Mouse (Mus musculus): Measurements from ENCODE around the gene Sh3rf1. TPM values are rescaled to one million over a fixed set of nuclear protein-coding genes. Genes with fewer than 3 reads are reported as not detected.

Gene Sh3rf1
- polyA plus RNA-seq, 1 experiment from 2014 or later = 13.8 TPM

GRCm38 (mm10) chr8:61385502-61386191 lies 162.0 kb downstream of the Sh3rf1 start:
- 43% methylated on average over 11 of the region's 11 CpGs for WGBS
- Histone ChIP-seq H3K4me3 (ENCODE audit: low read depth, low read length) (no peak overlapping the region), H3K27me3 (replicated peaks; ENCODE audit: control insufficient read depth, insufficient read depth, low read length) (no peaks in the 10 kb centered on the region), H3K4me1 (replicated peaks; ENCODE audit: control insufficient read depth, insufficient read depth, low read length) (no peaks in the 10 kb centered on the region; the same call in 1 of the 2 replicates), H3K27ac (ENCODE audit: low read depth) (peak overlapping the region; percentile 38), H3K9me3 (ENCODE audit: control insufficient read depth, low read length) (no peaks in the 10 kb centered on the region), H3K4me2 (ENCODE audit: low read length) (no peak overlapping the region), H3K36me3 (ENCODE audit: control insufficient read depth, insufficient read depth, low read length) (peaks cover 14% of the 10 kb centered on the region), H3K9ac (ENCODE audit: low read length) (no peak overlapping the region)
- ATAC-seq (replicated peaks; ENCODE audit: low FRiP score, low TSS enrichment, low read depth) = no peak
- no peak for DNase-seq (ENCODE audit: low spot score)

GRCm38 (mm10) chr8:61386645-61387044 lies 163.0 kb downstream of the Sh3rf1 start:
- Histone ChIP-seq H3K36me3 (ENCODE audit: control insufficient read depth, insufficient read depth, low read length) (peaks cover 11% of the 10 kb centered on the region; the same call in 1 of the 2 replicates), H3K27me3 (replicated peaks; ENCODE audit: control insufficient read depth, insufficient read depth, low read length) (no peaks in the 10 kb centered on the region), H3K4me1 (replicated peaks; ENCODE audit: control insufficient read depth, insufficient read depth, low read length) (peaks cover 5% of the 10 kb centered on the region), H3K4me3 (ENCODE audit: low read depth, low read length) (no peak overlapping the region), H3K9ac (ENCODE audit: low read length) (no peak overlapping the region), H3K27ac (ENCODE audit: low read depth) (peak overlapping the region; percentile 40; the same call in 1 of the 2 replicates), H3K9me3 (ENCODE audit: control insufficient read depth, low read length) (no peaks in the 10 kb centered on the region), H3K4me2 (ENCODE audit: low read length) (no peak overlapping the region)
- ATAC-seq (replicated peaks; ENCODE audit: low FRiP score, low TSS enrichment, low read depth) (peak; percentile 55; the same call in 1 of the 2 replicates), DNase-seq (ENCODE audit: low spot score) (no peak)
- WGBS = 33% methylated on average over 7 of the region's 7 CpGs

GRCm38 (mm10) chr8:61387501-61387963 lies 163.9 kb downstream of the Sh3rf1 start:
- 57% methylated on average over 6 of the region's 6 CpGs for WGBS
- Histone ChIP-seq H3K9me3 (ENCODE audit: control insufficient read depth, low read length) (no peaks in the 10 kb centered on the region), H3K27ac (ENCODE audit: low read depth) (no peak overlapping the region), H3K36me3 (ENCODE audit: control insufficient read depth, insufficient read depth, low read length) (peaks cover 11% of the 10 kb centered on the region; the same call in 1 of the 2 replicates), H3K4me1 (replicated peaks; ENCODE audit: control insufficient read depth, insufficient read depth, low read length) (peaks cover 5% of the 10 kb centered on the region), H3K4me3 (ENCODE audit: low read depth, low read length) (no peak overlapping the region), H3K9ac (ENCODE audit: low read length) (no peak overlapping the region), H3K4me2 (ENCODE audit: low read length) (no peak overlapping the region), H3K27me3 (replicated peaks; ENCODE audit: control insufficient read depth, insufficient read depth, low read length) (no peaks in the 10 kb centered on the region)
- DNase-seq (ENCODE audit: low spot score) (no peak), ATAC-seq (replicated peaks; ENCODE audit: low FRiP score, low TSS enrichment, low read depth) (no peak)

GRCm38 (mm10) chr8:61388341-61388740 lies 164.7 kb downstream of the Sh3rf1 start:
- H3K4me3 ChIP-seq (ENCODE audit: low read depth, low read length) = no peak overlapping the region
- H3K4me2 ChIP-seq (ENCODE audit: low read length) = no peak overlapping the region
- H3K9me3 ChIP-seq (ENCODE audit: control insufficient read depth, low read length) = no peaks in the 10 kb centered on the region
- H3K27ac ChIP-seq (ENCODE audit: low read depth) = no peak overlapping the region
- peaks cover 5% of the 10 kb centered on the region for H3K4me1 ChIP-seq (replicated peaks; ENCODE audit: control insufficient read depth, insufficient read depth, low read length)
- no peaks in the 10 kb centered on the region for H3K27me3 ChIP-seq (replicated peaks; ENCODE audit: control insufficient read depth, insufficient read depth, low read length)
- DNase-seq (ENCODE audit: low spot score) (no peak), ATAC-seq (replicated peaks; ENCODE audit: low FRiP score, low TSS enrichment, low read depth) (no peak)
- peaks cover 11% of the 10 kb centered on the region; the same call in 1 of the 2 replicates for H3K36me3 ChIP-seq (ENCODE audit: control insufficient read depth, insufficient read depth, low read length)
- WGBS = 80% methylated on average over 9 of the region's 9 CpGs
- H3K9ac ChIP-seq (ENCODE audit: low read length) = no peak overlapping the region

- Histone ChIP-seq H3K27me3 (replicated peaks; ENCODE audit: control insufficient read depth, insufficient read depth, low read length) (no peaks in the 10 kb centered on the region), H3K4me2 (ENCODE audit: low read length) (no peak overlapping the region), H3K36me3 (ENCODE audit: control insufficient read depth, insufficient read depth, low read length) (no peaks in the 10 kb centered on the region), H3K4me1 (replicated peaks; ENCODE audit: control insufficient read depth, insufficient read depth, low read length) (peaks cover 5% of the 10 kb centered on the region), H3K9me3 (ENCODE audit: control insufficient read depth, low read length) (no peaks in the 10 kb centered on the region), H3K4me3 (ENCODE audit: low read depth, low read length) (no peak overlapping the region), H3K27ac (ENCODE audit: low read depth) (no peak overlapping the region), H3K9ac (ENCODE audit: low read length) (no peak overlapping the region)
- ATAC-seq (replicated peaks; ENCODE audit: low FRiP score, low TSS enrichment, low read depth) = no peak
- no peak for DNase-seq (ENCODE audit: low spot score)
- 81% methylated on average over 18 of the region's 18 CpGs for WGBS
Observed at GRCm38 (mm10) chr8:61390307-61391057, 166.8 kb downstream of the Sh3rf1 start.

- no peak overlapping the region for H3K4me2 ChIP-seq (ENCODE audit: low read length)
- H3K9me3 ChIP-seq (ENCODE audit: control insufficient read depth, low read length) = no peaks in the 10 kb centered on the region
- peaks cover 5% of the 10 kb centered on the region; the same call in 1 of the 2 replicates for H3K4me1 ChIP-seq (replicated peaks; ENCODE audit: control insufficient read depth, insufficient read depth, low read length)
- H3K27me3 ChIP-seq (replicated peaks; ENCODE audit: control insufficient read depth, insufficient read depth, low read length) = no peaks in the 10 kb centered on the region
- 72% methylated on average over 13 of the region's 13 CpGs for WGBS
- H3K36me3 ChIP-seq (ENCODE audit: control insufficient read depth, insufficient read depth, low read length) = no peaks in the 10 kb centered on the region
- no peak for DNase-seq (ENCODE audit: low spot score)
- ATAC-seq (replicated peaks; ENCODE audit: low FRiP score, low TSS enrichment, low read depth) = no peak
- no peak overlapping the region for H3K4me3 ChIP-seq (ENCODE audit: low read depth, low read length)
- no peak overlapping the region for H3K9ac ChIP-seq (ENCODE audit: low read length)
- H3K27ac ChIP-seq (ENCODE audit: low read depth) = peak overlapping the region; percentile 9; the same call in 1 of the 2 replicates
Observed at GRCm38 (mm10) chr8:61391058-61391434, 167.4 kb downstream of the Sh3rf1 start.

GRCm38 (mm10) chr8:61397139-61397538 lies 173.5 kb downstream of the Sh3rf1 start:
- DNase-seq (ENCODE audit: low spot score) (no peak), ATAC-seq (replicated peaks; ENCODE audit: low FRiP score, low TSS enrichment, low read depth) (peak; percentile 85)
- WGBS = 18% methylated on average over 2 of the region's 2 CpGs
- Histone ChIP-seq H3K36me3 (ENCODE audit: control insufficient read depth, insufficient read depth, low read length) (no peaks in the 10 kb centered on the region), H3K4me3 (ENCODE audit: low read depth, low read length) (no peak overlapping the region), H3K9ac (ENCODE audit: low read length) (no peak overlapping the region), H3K27ac (ENCODE audit: low read depth) (peak overlapping the region; percentile 17; the same call in 1 of the 2 replicates), H3K9me3 (ENCODE audit: control insufficient read depth, low read length) (no peaks in the 10 kb centered on the region), H3K27me3 (replicated peaks; ENCODE audit: control insufficient read depth, insufficient read depth, low read length) (no peaks in the 10 kb centered on the region), H3K4me2 (ENCODE audit: low read length) (peak overlapping the region; percentile 26; the same call in 1 of the 2 replicates), H3K4me1 (replicated peaks; ENCODE audit: control insufficient read depth, insufficient read depth, low read length) (peaks cover 12% of the 10 kb centered on the region)

- no peaks in the 10 kb centered on the region for H3K9me3 ChIP-seq (ENCODE audit: control insufficient read depth, low read length)
- DNase-seq (ENCODE audit: low spot score) = no peak
- peak; percentile 73; the same call in 1 of the 2 replicates for ATAC-seq (replicated peaks; ENCODE audit: low FRiP score, low TSS enrichment, low read depth)
- WGBS = 44% methylated on average over 7 of the region's 7 CpGs
- no peaks in the 10 kb centered on the region for H3K36me3 ChIP-seq (ENCODE audit: control insufficient read depth, insufficient read depth, low read length)
- H3K27ac ChIP-seq (ENCODE audit: low read depth) = 0 out of 2 replicates have a peak overlapping the region, but pooled peaks have one; percentile 7
- no peaks in the 10 kb centered on the region for H3K27me3 ChIP-seq (replicated peaks; ENCODE audit: control insufficient read depth, insufficient read depth, low read length)
- H3K9ac ChIP-seq (ENCODE audit: low read length) = no peak overlapping the region
- peaks cover 12% of the 10 kb centered on the region for H3K4me1 ChIP-seq (replicated peaks; ENCODE audit: control insufficient read depth, insufficient read depth, low read length)
- H3K4me2 ChIP-seq (ENCODE audit: low read length) = no peak overlapping the region
- H3K4me3 ChIP-seq (ENCODE audit: low read depth, low read length) = no peak overlapping the region
Observed at GRCm38 (mm10) chr8:61397755-61398154, 174.1 kb downstream of the Sh3rf1 start.

Data from intestine, embryonic 14.5 days (tissue).